Mouse (Mus musculus) heart, postnatal 0 days (tissue): ENCODE data around the gene Gm37240.

Experiments used
- CTCF ChIP-seq: IDR thresholded peaks from 2 replicates; pipeline ENCODE4 v1.5.1; 2016; ENCODE audit warnings: antibody characterized with exemption, control low read depth, low read depth
- EP300 ChIP-seq: IDR thresholded peaks from 2 replicates; pipeline ENCODE4 v1.6.1; 2016; ENCODE audit warnings: antibody characterized with exemption, low read depth

DNA sequence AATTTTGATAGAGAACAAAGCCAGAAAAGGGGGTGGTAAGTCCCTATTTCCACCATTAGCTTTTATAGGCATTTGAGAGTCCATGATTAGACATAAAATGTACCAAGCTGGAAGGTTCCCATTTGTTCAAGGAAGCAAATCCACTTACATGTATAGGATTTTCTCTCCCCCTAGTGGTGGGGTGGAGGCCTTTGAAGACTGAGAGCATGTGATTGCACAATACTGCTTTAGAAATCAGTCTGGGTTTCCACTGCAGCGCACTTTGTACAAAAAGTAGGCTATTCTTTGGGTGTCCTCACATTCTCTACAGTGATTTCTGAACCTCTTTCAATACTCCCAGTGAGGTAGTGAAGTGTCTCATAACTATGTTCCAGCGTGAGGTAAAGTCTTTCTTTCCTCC, 316.0 kb downstream of the Gm37240 start:
- TF ChIP-seq CTCF (peak; percentile 86), EP300 (no peak)
